Mouse (Mus musculus) liver, embryonic 11.5 days (tissue): Measurements from ENCODE around the gene Fgfr2. TPM values are rescaled to one million over a fixed set of nuclear protein-coding genes. Genes with fewer than 3 reads are reported as not detected.

Source experiments
- ATAC-seq: fragments of 200-750 bp; cut with Nextera tagmentation; replicated peaks from 2 replicates; pipeline ENCODE4 v1.8.0; 2017; ENCODE audit warnings: moderate number of reproducible peaks, mild to moderate bottlenecking, moderate TSS enrichment, moderate library complexity; ENCODE audit not compliant: low FRiP score
- DNase-seq: peaks from one replicate; pipeline ENCODE4 v3.0.0-alpha.2; 2017; ENCODE audit warnings: low spot score
- H3K27ac ChIP-seq: fragments of 300-500 bp; sonication (generic); 2 replicates; pipeline ENCODE4 v1.5.1; 2014; ENCODE audit warnings: mild to moderate bottlenecking, low read depth, low read length, control low read depth
- H3K27me3 ChIP-seq: fragments of 300-500 bp; sonication (generic); replicated peaks from 2 replicates; pipeline ENCODE4 v1.6.1; 2014; ENCODE audit warnings: low read length, mixed read lengths; ENCODE audit not compliant: control insufficient read depth, insufficient read depth
- H3K36me3 ChIP-seq: fragments of 300-500 bp; sonication (generic); 2 replicates; pipeline ENCODE4 v1.6.1; 2014; ENCODE audit warnings: mild to moderate bottlenecking, low read length, moderate library complexity, mixed read lengths; ENCODE audit not compliant: control insufficient read depth, insufficient read depth
- H3K4me1 ChIP-seq: fragments of 300-500 bp; sonication (generic); replicated peaks from 2 replicates; pipeline ENCODE4 v1.6.1; 2014; ENCODE audit warnings: low read length, mixed read lengths; ENCODE audit not compliant: control insufficient read depth, insufficient read depth
- H3K4me2 ChIP-seq: fragments of 300-500 bp; sonication (generic); 2 replicates; pipeline ENCODE4 v1.6.1; 2014; ENCODE audit warnings: mild to moderate bottlenecking, control low read depth, moderate library complexity
- H3K4me3 ChIP-seq: fragments of 300-500 bp; sonication (generic); 2 replicates; pipeline ENCODE4 v1.5.1; 2014; ENCODE audit warnings: low read depth, low read length, control low read depth
- H3K9ac ChIP-seq: fragments of 300-500 bp; sonication (generic); 2 replicates; pipeline ENCODE4 v1.6.1; 2014; ENCODE audit warnings: low read depth, low read length, control low read depth
- H3K9me3 ChIP-seq: fragments of 300-500 bp; sonication (generic); 2 replicates; pipeline ENCODE4 v1.6.1; 2016; ENCODE audit warnings: low read length, inconsistent platforms, mixed read lengths; ENCODE audit not compliant: control insufficient read depth
- WGBS: fragments of 180-500 bp; shearing (Covaris S2); extraction: QIAGEN DNeasy Blood & Tissue Kit; methylation state at CpG from one replicate; pipeline ENCODE4 v1.1.7; 2014; 5-methylcytosine and 5-hydroxymethylcytosine counted together
- polyA plus RNA-seq: library from polyadenylated mRNA; unstranded; fragments of >200 nt; fragmentation: Nextera tagmentation; extraction: Ambion mirVana; gene quantifications from 2 replicates; pipeline ENCODE4 v1.2.1, GENCODE M21; 2014

Fgfr2 gene
- polyA plus RNA-seq, 1 experiment from 2014 or later = 32.6 TPM

DNA sequence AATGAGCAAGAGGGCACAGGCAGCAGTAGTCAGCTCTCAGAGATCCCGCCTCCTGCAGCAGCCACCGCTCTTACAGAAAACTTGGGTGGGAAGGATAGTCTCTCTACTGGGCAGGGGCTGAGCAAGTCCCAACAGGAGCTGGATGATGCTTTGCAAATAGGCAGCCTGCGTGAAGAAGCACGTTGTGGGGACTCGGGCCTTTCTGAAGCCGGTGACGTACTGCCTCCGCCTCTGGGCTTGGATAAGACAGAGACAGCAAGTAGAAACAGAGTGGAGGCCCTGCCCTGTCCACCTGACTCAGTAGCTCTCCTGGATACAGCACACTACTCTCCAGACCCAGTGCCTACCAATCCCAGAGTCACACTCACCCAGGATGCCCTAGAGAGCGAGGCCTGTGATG lies 2498.9 kb downstream of the Fgfr2 start:
- no peak overlapping the region for H3K4me3 ChIP-seq
- no peaks in the 10 kb centered on the region for H3K4me1 ChIP-seq
- H3K36me3 ChIP-seq = no peaks in the 10 kb centered on the region; the same call in 1 of the 2 replicates
- H3K4me2 ChIP-seq = no peak overlapping the region
- no peak overlapping the region for H3K27ac ChIP-seq
- no peak for ATAC-seq
- H3K9ac ChIP-seq = no peak overlapping the region
- 93% methylated on average over 9 of the region's 9 CpGs for WGBS
- H3K27me3 ChIP-seq = no peaks in the 10 kb centered on the region
- H3K9me3 ChIP-seq = no peaks in the 10 kb centered on the region
- DNase-seq = no peak

DNA sequence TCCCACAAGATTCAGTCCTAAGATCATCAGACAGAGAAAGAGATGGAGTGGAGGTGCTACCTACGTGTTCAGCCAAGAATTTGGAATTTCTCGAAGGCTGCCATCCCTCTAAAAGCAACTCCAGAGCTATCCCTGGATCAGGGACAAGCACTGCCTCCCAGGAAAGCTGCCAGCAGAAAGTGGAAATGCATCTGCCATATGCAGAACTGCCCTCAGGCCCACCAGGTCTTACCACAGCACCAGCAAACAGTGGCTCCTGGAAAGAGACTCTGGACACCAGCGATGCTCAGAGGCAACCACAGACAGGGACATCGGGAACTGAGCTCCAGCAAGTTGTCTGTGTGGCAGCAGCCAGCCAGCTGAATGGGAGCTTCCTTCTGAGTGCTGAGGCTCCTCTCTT lies 2500.8 kb downstream of the Fgfr2 start:
- Histone ChIP-seq H3K4me2 (no peak overlapping the region), H3K36me3 (no peaks in the 10 kb centered on the region; the same call in 1 of the 2 replicates), H3K4me3 (no peak overlapping the region), H3K4me1 (no peaks in the 10 kb centered on the region), H3K27ac (no peak overlapping the region), H3K9me3 (no peaks in the 10 kb centered on the region), H3K9ac (no peak overlapping the region), H3K27me3 (no peaks in the 10 kb centered on the region)
- DNase-seq = no peak
- WGBS = 80% methylated on average over 4 of the region's 4 CpGs
- ATAC-seq = no peak

DNA sequence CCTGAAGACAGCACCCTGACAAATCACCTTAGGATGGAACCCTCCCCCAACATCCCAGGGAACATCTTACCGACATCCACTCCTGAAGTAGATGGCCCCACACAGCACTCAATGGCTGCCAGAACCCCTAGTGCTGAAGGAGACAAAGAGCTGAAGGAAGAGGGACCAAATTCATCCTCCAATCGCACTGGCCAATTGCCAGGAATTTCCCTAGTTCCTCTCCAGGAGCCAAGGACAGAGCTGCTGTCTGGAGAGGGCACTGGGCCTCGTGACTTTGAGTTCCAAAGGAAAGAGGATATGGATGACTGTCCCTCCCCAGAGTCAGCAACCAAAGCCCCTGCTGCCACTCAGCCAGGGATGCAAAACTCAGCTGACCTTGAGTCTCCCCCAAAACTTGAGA lies 2501.2 kb downstream of the Fgfr2 start:
- Histone ChIP-seq H3K9me3 (no peaks in the 10 kb centered on the region), H3K4me1 (no peaks in the 10 kb centered on the region), H3K27ac (no peak overlapping the region), H3K36me3 (no peaks in the 10 kb centered on the region; the same call in 1 of the 2 replicates), H3K4me3 (no peak overlapping the region), H3K9ac (no peak overlapping the region), H3K4me2 (no peak overlapping the region), H3K27me3 (no peaks in the 10 kb centered on the region)
- DNase-seq (no peak), ATAC-seq (no peak)
- WGBS = 57% methylated on average over 3 of the region's 3 CpGs

DNA sequence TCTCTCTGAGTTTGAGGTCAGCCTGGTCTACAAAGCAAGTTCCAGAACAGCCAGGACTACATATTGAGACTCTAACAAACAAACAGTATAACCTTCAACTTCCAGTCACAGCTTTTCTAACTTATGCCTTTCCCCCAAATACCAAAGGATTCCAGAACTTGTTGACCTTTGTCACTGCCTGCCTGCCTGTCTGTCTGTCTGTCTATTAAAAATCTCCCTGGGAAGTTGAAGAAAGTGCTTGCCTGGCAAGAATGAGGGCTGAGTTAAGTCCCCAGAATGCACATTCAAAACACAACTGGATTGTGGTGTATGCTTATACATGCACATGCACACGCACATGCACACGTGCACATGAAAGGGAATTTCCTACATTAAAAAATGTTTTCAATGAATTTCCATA lies 2502.1 kb downstream of the Fgfr2 start:
- 91% methylated on average over 2 of the region's 2 CpGs for WGBS
- H3K9me3 ChIP-seq = no peaks in the 10 kb centered on the region
- H3K36me3 ChIP-seq = no peaks in the 10 kb centered on the region; the same call in 1 of the 2 replicates
- no peak overlapping the region for H3K4me3 ChIP-seq
- no peak overlapping the region for H3K4me2 ChIP-seq
- DNase-seq (no peak), ATAC-seq (no peak)
- no peak overlapping the region for H3K9ac ChIP-seq
- H3K27me3 ChIP-seq = no peaks in the 10 kb centered on the region
- H3K4me1 ChIP-seq = no peaks in the 10 kb centered on the region
- no peak overlapping the region for H3K27ac ChIP-seq

DNA sequence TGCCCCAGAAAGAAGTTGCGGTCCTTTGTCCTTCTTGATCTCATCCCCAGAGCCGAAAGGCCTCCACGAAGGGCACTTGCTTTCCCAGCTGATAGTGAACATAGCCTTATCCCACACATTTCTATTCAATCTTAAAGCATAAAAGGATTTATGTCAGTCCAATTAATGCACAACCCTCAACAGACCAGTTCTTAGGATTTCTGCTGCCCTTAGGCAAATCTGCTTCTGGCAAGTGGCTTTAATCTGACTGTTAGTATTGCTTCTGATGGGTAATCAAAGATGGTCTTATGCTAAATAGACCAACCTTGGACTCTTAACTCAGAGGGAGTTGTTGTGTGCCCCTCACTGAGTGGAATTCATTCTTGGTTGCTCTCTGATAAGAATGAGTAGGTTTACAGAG lies 2505.6 kb downstream of the Fgfr2 start:
- H3K4me3 ChIP-seq = no peak overlapping the region
- H3K4me1 ChIP-seq = no peaks in the 10 kb centered on the region
- no peaks in the 10 kb centered on the region for H3K9me3 ChIP-seq
- no peaks in the 10 kb centered on the region for H3K27me3 ChIP-seq
- WGBS = 92% methylated on average over 3 of the region's 3 CpGs
- no peak overlapping the region for H3K9ac ChIP-seq
- DNase-seq = no peak
- no peaks in the 10 kb centered on the region for H3K36me3 ChIP-seq
- H3K27ac ChIP-seq = no peak overlapping the region
- no peak for ATAC-seq
- no peak overlapping the region for H3K4me2 ChIP-seq

DNA sequence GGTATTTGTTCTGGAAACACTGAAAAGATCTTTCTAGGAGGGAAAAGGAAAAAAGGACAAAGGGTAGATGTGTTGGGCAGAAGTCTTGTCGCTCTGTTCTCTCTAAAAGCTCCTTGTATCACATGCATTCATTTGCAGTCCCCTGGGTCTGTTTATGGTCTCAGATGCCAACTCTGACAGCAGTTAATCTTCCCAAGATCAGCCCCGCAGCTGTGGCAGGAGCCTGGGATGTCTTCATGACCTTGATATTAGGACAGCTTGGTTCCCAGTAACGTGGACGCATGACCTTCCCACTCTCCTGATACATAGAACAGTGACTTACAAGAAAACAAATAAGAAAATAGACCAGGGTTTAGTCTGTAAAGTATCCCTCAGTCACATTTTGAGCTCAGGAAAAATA lies 2509.2 kb downstream of the Fgfr2 start:
- Histone ChIP-seq H3K27ac (no peak overlapping the region), H3K4me2 (no peak overlapping the region)

DNA sequence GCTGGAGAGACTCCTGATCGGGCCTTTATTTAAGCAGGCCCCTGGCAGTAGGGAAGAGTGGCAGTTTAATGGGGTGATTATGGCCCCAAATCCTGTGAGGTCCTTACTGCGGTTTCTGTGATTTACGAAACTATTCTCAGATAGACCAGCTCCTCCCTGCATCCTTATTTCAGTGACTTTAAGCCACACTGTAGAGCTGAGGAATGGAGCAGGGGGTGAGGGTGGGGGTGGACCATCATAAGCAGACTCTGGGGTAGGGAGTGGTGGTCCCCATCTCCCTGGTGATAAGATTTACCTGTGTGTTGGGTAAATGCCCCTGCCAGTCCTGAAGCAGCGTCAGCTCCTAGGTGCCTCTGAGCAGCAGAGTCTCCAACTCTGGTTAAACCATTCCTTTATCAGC lies 2516.2 kb downstream of the Fgfr2 start:
- Histone ChIP-seq H3K9ac (no peak overlapping the region), H3K27ac (no peak overlapping the region), H3K9me3 (no peaks in the 10 kb centered on the region), H3K27me3 (no peaks in the 10 kb centered on the region), H3K4me3 (no peak overlapping the region), H3K4me2 (no peak overlapping the region), H3K4me1 (no peaks in the 10 kb centered on the region), H3K36me3 (no peaks in the 10 kb centered on the region)
- ATAC-seq (no peak), DNase-seq (no peak)
- WGBS = 79% methylated on average over 4 of the region's 4 CpGs

More for the DNA sequence above, 2509.2 kb downstream of the Fgfr2 start:
- Histone ChIP-seq H3K27me3 (no peaks in the 10 kb centered on the region), H3K9me3 (no peaks in the 10 kb centered on the region), H3K4me3 (no peak overlapping the region), H3K9ac (no peak overlapping the region), H3K4me1 (no peaks in the 10 kb centered on the region), H3K36me3 (no peaks in the 10 kb centered on the region)
- DNase-seq (no peak), ATAC-seq (no peak)
- 68% methylated on average over 4 of the region's 4 CpGs for WGBS

DNA sequence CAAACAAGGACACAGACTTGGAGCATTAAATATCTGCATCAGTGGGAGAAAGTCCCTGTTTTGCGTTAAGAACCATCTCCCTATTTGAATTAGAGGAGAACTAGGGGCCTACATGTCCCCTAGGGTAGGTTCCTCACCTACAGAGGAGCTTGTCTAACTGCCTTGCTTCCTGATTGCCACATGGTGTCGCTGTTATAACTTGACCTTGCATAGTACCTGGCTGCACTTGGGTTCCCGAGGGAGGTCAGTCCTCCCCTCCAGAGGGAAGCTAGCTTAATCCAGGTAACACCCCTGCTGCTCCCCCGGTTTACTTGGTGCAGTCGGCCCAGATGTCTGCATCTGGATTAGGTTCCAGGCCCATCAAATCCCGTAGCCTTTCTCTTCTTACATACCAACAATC lies 2518.0 kb downstream of the Fgfr2 start:
- ATAC-seq (no peak), DNase-seq (no peak)
- Histone ChIP-seq H3K36me3 (no peaks in the 10 kb centered on the region), H3K4me3 (no peak overlapping the region), H3K9ac (no peak overlapping the region), H3K9me3 (no peaks in the 10 kb centered on the region), H3K27me3 (no peaks in the 10 kb centered on the region), H3K27ac (no peak overlapping the region), H3K4me2 (no peak overlapping the region), H3K4me1 (no peaks in the 10 kb centered on the region)
- 15% methylated on average over 6 of the region's 6 CpGs for WGBS

DNA sequence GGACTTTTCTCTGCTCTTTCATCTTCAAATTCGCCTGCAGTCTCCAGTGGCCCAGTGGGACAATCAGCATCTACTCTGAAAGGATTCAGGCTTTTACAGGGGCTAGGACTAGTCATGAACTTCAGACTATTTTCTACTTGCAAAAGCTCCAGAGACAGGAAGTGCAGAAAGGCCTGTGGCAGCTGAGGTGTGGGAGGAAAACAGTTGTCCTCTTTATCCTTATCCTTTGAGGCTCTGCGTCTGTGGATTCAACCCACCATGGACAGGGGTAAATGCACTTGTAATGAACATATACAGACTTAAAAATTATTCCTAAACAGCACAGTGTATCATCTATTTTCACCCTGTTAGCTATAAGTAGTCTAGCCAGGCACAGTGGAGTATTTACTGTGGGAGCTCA lies 2518.8 kb downstream of the Fgfr2 start:
- no peaks in the 10 kb centered on the region for H3K9me3 ChIP-seq
- no peaks in the 10 kb centered on the region for H3K36me3 ChIP-seq
- WGBS = 65% methylated on average over 2 of the region's 2 CpGs
- H3K9ac ChIP-seq = no peak overlapping the region
- DNase-seq (no peak), ATAC-seq (no peak)
- no peaks in the 10 kb centered on the region for H3K4me1 ChIP-seq
- no peak overlapping the region for H3K4me2 ChIP-seq
- H3K27ac ChIP-seq = no peak overlapping the region
- H3K4me3 ChIP-seq = no peak overlapping the region
- H3K27me3 ChIP-seq = no peaks in the 10 kb centered on the region
